Mouse (Mus musculus) midbrain, postnatal 0 days (tissue): ENCODE data around the gene Sec11a. TPM values are rescaled to one million over a fixed set of nuclear protein-coding genes. Genes with fewer than 3 reads are reported as not detected.
A peak's percentile ranks its signal among the peaks of the same experiment; 100 is the strongest.

ENCODE experiments used
- ATAC-seq: fragments of 200-750 bp; cut with Nextera tagmentation; 2 replicates; pipeline ENCODE4 v1.8.0; 2017; ENCODE audit warnings: moderate number of reproducible peaks, mild to moderate bottlenecking, moderate TSS enrichment, moderate library complexity; ENCODE audit not compliant: low FRiP score
- DNase-seq: peaks from one replicate; pipeline ENCODE4 v3.0.0-alpha.2; 2015; ENCODE audit warnings: low spot score
- H3K27ac ChIP-seq: fragments of 300-500 bp; sonication (generic); 2 replicates; pipeline ENCODE4 v1.5.1; 2014; ENCODE audit warnings: low read depth, mild to moderate bottlenecking, low read length, mixed read lengths
- H3K27me3 ChIP-seq: fragments of 300-500 bp; sonication (generic); 2 replicates; pipeline ENCODE4 v1.6.1; 2014; ENCODE audit warnings: low read length, control low read depth, mixed read lengths; ENCODE audit not compliant: insufficient read depth
- H3K36me3 ChIP-seq: fragments of 300-500 bp; sonication (generic); 2 replicates; pipeline ENCODE4 v1.6.1; 2014; ENCODE audit warnings: low read length, control low read depth, mixed read lengths; ENCODE audit not compliant: insufficient read depth
- H3K4me1 ChIP-seq: fragments of 300-500 bp; sonication (generic); 2 replicates; pipeline ENCODE4 v1.6.1; 2014; ENCODE audit warnings: mild to moderate bottlenecking, control low read depth, antibody characterized with exemption, low read length, mixed read lengths; ENCODE audit not compliant: insufficient read depth
- H3K4me2 ChIP-seq: fragments of 300-500 bp; sonication (generic); 2 replicates; pipeline ENCODE4 v1.6.1; 2014; ENCODE audit warnings: low read depth, mild to moderate bottlenecking, low read length, mixed read lengths; ENCODE audit not compliant: poor library complexity, severe bottlenecking
- H3K4me3 ChIP-seq: fragments of 300-500 bp; sonication (generic); 2 replicates; pipeline ENCODE4 v1.5.1; 2014; ENCODE audit warnings: low read depth, mild to moderate bottlenecking, low read length, moderate library complexity
- H3K9ac ChIP-seq: fragments of 300-500 bp; sonication (generic); replicated peaks from 2 replicates; pipeline ENCODE4 v1.6.1; 2014; ENCODE audit warnings: mild to moderate bottlenecking, low read length, moderate library complexity, mixed read lengths; ENCODE audit not compliant: poor library complexity, severe bottlenecking
- H3K9me3 ChIP-seq: fragments of 300-500 bp; sonication (generic); 2 replicates; pipeline ENCODE4 v1.6.1; 2016; ENCODE audit warnings: low read length, control low read depth
- CTCF ChIP-seq: IDR thresholded peaks from 2 replicates; pipeline ENCODE4 v1.5.1; 2016; ENCODE audit warnings: antibody characterized with exemption, mild to moderate bottlenecking
- WGBS: fragments of 180-500 bp; shearing (Covaris S2); extraction: QIAGEN DNeasy Blood & Tissue Kit; methylation state at CpG from one replicate; pipeline ENCODE4 v1.1.7; 2014; 5-methylcytosine and 5-hydroxymethylcytosine counted together
- polyA plus RNA-seq: library from polyadenylated mRNA; unstranded; fragments of >200 nt; fragmentation: Nextera tagmentation; extraction: Ambion mirVana; gene quantifications from 2 replicates; pipeline ENCODE4 v1.2.1, GENCODE M21; 2015
- total RNA-seq: library from RNA; depleted of rRNA; stranded (reverse); fragments of >200 nt; gene quantifications from 2 replicates; pipeline ENCODE4 v1.2.3, GENCODE M21; 2014

The Sec11a gene
- total and polyA plus RNA-seq, 2 experiments from 2014 or later = 54.5 to 128 TPM

DNA sequence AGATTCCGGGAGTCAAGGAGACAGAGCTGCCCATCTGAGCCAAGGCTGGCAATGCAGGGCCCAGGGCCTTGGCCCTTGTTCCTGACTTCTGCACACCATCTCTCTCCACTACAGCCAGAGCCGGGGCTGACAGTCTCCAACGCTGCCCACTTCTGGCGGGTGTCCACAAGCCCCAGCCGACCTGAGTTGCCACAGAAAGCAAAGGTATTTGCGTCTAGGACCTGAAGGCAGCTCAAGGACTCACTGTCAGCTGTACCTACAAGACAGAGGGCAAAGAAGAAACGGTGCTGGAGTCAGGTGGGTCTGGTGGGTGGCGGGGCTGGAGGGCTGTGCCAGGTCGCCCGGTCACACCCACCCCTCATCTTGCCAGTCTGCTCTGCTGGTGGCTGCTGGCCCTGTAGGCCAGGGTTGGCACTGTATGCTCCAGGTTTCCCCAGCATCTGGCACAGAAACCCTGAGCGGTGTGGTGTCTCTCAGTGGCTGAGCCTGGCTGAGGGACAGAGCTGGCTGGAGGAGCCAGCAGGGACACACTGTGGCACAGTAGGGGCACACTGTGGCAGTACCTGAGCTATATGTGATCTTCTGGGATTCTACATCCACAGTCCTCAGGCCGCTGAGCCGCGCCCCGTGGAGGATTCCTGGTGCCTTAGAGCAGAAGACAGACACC lies 54.4 kb downstream of the Sec11a start:
- H3K4me3 ChIP-seq = no peak overlapping the region
- H3K27me3 ChIP-seq = no peaks in the 10 kb centered on the region
- no peaks in the 10 kb centered on the region for H3K9me3 ChIP-seq
- DNase-seq (no peak), ATAC-seq (no peak)
- 94% methylated on average over 15 of the region's 15 CpGs for WGBS
- H3K27ac ChIP-seq = no peak overlapping the region
- no peak for TF ChIP-seq CTCF
- no peak overlapping the region for H3K4me2 ChIP-seq
- peaks cover 51% of the 10 kb centered on the region for H3K36me3 ChIP-seq
- no peaks in the 10 kb centered on the region for H3K4me1 ChIP-seq
- no peak overlapping the region for H3K9ac ChIP-seq

DNA sequence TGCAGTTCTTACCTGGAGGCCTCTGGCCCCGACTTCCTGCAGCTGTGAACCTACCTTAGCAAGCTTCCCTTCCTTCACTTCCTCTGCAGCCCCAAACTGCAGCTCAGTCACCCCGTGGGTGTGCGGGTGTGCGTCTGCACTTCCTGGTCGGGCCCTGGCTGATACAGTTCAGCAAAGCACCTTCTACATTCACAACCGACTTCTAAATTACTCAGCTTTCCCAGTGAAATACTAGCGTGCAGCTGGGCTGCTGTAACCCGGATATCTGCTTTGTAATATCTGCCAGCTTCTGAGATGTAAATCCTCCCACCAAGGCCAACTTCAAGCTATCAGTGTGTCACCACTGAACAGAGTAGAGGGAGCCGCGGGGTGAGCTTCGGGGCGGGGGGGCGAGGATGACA lies 57.7 kb downstream of the Sec11a start:
- peak overlapping the region; percentile 26; the same call in 1 of the 2 replicates for H3K27ac ChIP-seq
- H3K4me3 ChIP-seq = no peak overlapping the region
- no peak overlapping the region for H3K4me2 ChIP-seq
- no peak for TF ChIP-seq CTCF
- H3K4me1 ChIP-seq = no peaks in the 10 kb centered on the region
- no peaks in the 10 kb centered on the region for H3K27me3 ChIP-seq
- ATAC-seq (no peak), DNase-seq (no peak)
- no peaks in the 10 kb centered on the region for H3K9me3 ChIP-seq
- H3K9ac ChIP-seq = no peak overlapping the region
- H3K36me3 ChIP-seq = peaks cover 37% of the 10 kb centered on the region
- 84% methylated on average over 13 of the region's 13 CpGs for WGBS

DNA sequence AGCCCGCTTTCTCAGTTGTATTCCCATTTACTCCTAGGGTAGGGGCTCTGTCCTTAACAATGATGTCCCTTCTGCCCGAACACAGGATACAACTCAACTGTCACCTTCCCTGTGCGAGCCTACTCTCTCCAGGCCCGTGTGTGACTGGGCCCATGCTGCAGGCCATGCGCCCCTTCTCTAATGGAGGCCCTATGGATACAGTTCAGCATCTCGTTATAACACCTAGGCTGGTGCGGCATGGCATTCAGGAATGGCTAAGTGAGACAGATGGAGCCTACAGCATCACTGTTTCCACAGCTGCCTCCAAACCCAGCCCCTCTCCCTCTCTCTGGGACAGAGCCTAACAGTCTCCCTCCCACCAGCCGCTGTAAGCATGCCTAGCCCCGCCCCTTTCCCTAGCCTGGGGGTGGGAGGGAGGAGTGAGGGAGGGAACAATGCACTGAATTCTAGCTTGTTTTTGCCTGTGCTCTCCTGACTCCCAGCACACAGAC lies 58.5 kb downstream of the Sec11a start:
- Histone ChIP-seq H3K9me3 (no peaks in the 10 kb centered on the region), H3K9ac (no peak overlapping the region), H3K36me3 (peaks cover 33% of the 10 kb centered on the region), H3K4me3 (no peak overlapping the region), H3K27ac (peak overlapping the region; percentile 26; the same call in 1 of the 2 replicates), H3K4me1 (no peaks in the 10 kb centered on the region), H3K27me3 (no peaks in the 10 kb centered on the region), H3K4me2 (no peak overlapping the region)
- DNase-seq (peak; percentile 73), ATAC-seq (peak; percentile 45; the same call in 1 of the 2 replicates)
- no peak for TF ChIP-seq CTCF
- 46% methylated on average over 9 of the region's 9 CpGs for WGBS

DNA sequence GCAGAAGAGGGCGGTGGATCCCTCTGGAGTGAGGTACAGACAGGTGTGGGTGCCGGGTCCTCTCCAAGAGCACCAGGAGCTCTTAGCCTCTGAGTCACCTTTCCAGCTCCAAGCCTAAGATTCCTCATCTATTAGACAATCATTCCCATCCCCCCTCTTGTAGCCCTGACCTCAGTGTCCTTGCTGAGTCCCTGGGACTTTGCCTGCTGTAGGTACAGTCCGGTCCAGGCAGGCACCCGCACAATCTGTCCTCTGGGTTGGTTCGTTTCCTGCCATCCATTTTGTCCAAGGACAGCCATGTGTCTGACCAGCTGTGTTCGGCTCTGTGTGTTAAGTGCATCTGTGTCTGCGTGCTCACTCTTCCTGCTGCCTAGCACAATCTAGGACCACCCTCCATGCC lies 59.0 kb downstream of the Sec11a start:
- no peak for TF ChIP-seq CTCF
- H3K4me3 ChIP-seq = no peak overlapping the region
- no peaks in the 10 kb centered on the region for H3K27me3 ChIP-seq
- no peak for DNase-seq
- no peak overlapping the region for H3K9ac ChIP-seq
- peaks cover 28% of the 10 kb centered on the region for H3K36me3 ChIP-seq
- peak; percentile 27; the same call in 1 of the 2 replicates for ATAC-seq
- no peaks in the 10 kb centered on the region for H3K9me3 ChIP-seq
- H3K4me2 ChIP-seq = no peak overlapping the region
- WGBS = 83% methylated on average over 7 of the region's 7 CpGs
- H3K4me1 ChIP-seq = no peaks in the 10 kb centered on the region
- no peak overlapping the region for H3K27ac ChIP-seq

DNA sequence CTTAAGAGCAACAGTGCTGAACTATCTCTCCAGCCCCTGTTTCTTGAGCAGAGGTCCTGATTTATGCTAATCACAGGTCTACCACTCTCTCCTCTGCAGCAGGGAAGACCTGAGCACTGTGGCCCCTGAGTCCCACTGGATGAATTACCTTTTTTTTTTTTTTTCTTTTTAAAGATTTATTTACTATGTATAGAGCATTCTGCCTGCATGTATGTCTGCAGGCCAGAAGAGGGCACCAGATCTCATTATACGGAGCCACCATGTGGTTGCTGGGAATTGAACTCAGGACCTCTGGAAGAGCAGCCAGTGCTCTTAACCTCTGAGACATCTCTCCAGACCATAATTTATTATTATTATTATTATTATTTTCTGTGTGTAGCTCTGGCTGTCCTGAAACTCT lies 61.9 kb downstream of the Sec11a start:
- DNase-seq = no peak
- Histone ChIP-seq H3K9ac (no peak overlapping the region), H3K4me2 (no peak overlapping the region), H3K4me3 (no peak overlapping the region), H3K4me1 (no peaks in the 10 kb centered on the region), H3K9me3 (no peaks in the 10 kb centered on the region), H3K36me3 (0 out of 2 replicates have a peak, but pooled peaks cover under 1% of the 10 kb centered on the region), H3K27ac (no peak overlapping the region), H3K27me3 (no peaks in the 10 kb centered on the region)
- peak; percentile 52 for TF ChIP-seq CTCF
- 30% methylated on average over 1 of the region's 1 CpGs for WGBS
- no peak for ATAC-seq

DNA sequence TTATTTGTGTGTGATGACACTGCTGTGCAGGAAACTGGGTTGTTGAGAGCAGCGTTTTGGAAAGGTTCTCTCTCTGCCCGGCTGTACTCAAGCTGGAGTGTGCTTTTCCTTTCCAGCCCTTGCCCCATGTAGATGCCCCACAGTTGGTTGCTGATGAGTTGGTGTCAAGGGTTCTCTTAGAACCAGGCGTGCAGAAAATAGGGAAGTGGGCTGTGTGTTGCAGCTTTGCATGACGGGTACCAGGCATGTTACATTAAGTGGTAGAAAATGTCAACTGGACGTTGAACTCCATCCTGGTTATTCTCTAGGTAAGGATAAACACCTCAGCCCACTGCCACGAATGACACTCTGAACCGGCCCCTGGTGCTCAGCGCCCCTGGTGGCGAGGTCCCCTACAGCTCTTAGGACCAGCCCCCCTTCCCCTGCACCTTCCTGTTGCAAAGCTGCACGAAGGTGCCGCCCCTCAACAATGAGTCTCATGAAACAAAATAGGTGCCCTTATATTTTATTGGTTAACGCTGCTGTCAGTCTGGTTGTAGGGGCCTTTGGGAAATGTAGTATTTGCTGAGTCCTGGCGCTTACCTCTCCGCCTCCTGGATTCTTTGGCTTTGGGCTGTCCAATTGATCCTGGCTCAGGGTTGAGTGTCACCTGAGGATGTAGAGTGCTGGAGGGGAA lies 64.6 kb downstream of the Sec11a start:
- Histone ChIP-seq H3K4me3 (peak overlapping the region; percentile 15; the same call in 1 of the 2 replicates), H3K27ac (no peak overlapping the region), H3K9me3 (no peaks in the 10 kb centered on the region), H3K4me2 (peak overlapping the region; percentile 49), H3K27me3 (no peaks in the 10 kb centered on the region), H3K4me1 (no peaks in the 10 kb centered on the region), H3K36me3 (no peaks in the 10 kb centered on the region; the same call in 1 of the 2 replicates), H3K9ac (peak overlapping the region; percentile 19; the same call in 1 of the 2 replicates)
- DNase-seq (peak; percentile 91), ATAC-seq (peak; percentile 87)
- peak; percentile 75 for TF ChIP-seq CTCF
- 24% methylated on average over 14 of the region's 14 CpGs for WGBS
